Mouse (Mus musculus) spleen, adult 2 months (tissue): ENCODE data around the gene Bcap29.

Experiments
- CTCF ChIP-seq: fragments of 200-500 bp; IDR thresholded peaks from 2 replicates; pipeline ENCODE4 v1.5.1; 2011; ENCODE audit warnings: mild to moderate bottlenecking, inconsistent platforms; ENCODE audit not compliant: insufficient read depth, insufficient read length, insufficient replicate concordance; ENCODE audit errors: extremely low read depth
- POLR2A ChIP-seq: fragments of 200-500 bp; IDR thresholded peaks from 2 replicates; pipeline ENCODE4 v1.6.1; 2011; ENCODE audit warnings: low read depth, low read length, inconsistent platforms

GRCm38 (mm10) chr12:31545219-31545618 lies 89.2 kb downstream of the Bcap29 start:
- no peak for TF ChIP-seq CTCF
- TF ChIP-seq POLR2A: no peak
